Mouse (Mus musculus) cerebellum, postnatal 14 days (tissue): ENCODE measurements around the gene Dlx3.

Experiments used
- DNase-seq, 2 experiments: peaks; one replicate each; pipeline ENCODE4 v3.0.0; 2021; ENCODE audit warnings: mixed read lengths in 2 of 2

Dlx3 gene

GRCm38 (mm10) chr11:95119990-95120632 is at the start of gene Dlx3:
Gene Dlx3 (plus strand): TSS chr11:95120119.
- peak in 1 of 2 experiments; percentile 46 for DNase-seq

DNA sequence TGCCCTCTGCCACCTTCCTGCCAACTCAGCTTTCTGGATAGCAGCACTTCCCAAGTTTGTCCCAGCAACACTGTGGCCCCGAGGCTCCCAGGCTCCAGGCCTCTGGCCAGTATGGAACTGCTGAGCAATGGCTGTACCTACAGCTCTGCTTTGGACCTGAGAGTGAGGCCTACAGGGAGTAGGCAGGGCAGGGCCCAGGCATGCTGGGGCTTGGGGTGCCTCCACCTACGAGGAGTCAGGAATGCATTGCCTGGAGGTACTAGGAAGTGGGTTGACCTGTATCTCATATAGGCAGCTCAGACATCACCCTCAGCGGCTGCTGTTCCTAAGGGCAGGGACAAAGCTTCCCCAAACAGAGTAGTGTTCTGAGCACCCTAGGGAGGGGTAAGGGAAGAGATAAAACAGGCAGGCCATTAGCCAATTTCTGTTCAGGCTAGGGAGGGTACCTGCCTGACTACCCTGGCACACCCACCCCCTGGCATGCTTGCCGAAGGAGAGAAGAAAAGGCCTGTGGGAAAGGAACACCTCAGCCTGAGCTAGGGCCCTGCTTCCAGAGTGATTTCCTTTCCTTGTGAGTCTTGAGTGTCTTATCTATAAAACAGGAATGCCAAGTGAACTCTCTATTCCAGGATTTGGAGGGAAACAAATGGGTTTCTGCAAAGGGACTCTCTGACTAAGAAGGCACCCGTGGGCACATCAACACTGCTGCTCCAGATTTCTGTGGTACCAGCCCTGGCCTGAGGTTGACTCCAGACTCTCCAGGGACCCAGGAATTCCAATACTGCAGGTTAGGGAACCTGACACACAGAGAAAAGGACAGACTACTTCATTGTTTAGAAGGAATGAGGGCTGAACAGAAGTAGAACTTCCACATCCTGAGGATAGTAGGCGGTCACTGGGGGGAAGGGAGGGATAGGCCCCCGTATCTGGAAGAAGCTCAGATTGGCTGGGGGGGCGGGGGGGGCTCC is 49.5 kb upstream of the Dlx3 start:
- no peak for DNase-seq

- peak; percentile 47 to 54 for DNase-seq
Measured at GRCm38 (mm10) chr11:95071266-95071665, 48.7 kb upstream of the Dlx3 start.

- DNase-seq = no peak
Measured at GRCm38 (mm10) chr11:95072136-95072535, 47.8 kb upstream of the Dlx3 start.

- DNase-seq = peak; percentile 66 to 69
Measured at GRCm38 (mm10) chr11:95072804-95073203, 47.1 kb upstream of the Dlx3 start.

DNA sequence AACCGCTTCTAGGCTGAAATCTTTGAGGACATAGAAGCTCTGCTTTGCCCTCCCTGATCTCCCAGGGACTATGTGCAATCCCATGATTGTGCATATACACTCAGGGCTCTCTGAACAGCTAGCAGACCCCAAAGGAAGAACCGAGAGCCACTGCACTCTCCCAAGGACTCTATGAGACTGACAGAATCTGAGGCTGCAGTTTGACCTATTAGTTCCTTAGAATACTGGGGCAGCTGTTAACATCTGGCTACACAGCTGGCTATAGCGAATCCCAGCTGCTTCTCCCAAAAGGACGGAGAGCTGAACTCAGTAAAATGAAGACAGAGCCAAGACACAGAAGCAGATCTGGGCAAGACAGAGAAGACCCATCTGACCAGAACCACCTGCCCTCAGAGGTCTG is 46.1 kb upstream of the Dlx3 start:
- no peak for DNase-seq

DNA sequence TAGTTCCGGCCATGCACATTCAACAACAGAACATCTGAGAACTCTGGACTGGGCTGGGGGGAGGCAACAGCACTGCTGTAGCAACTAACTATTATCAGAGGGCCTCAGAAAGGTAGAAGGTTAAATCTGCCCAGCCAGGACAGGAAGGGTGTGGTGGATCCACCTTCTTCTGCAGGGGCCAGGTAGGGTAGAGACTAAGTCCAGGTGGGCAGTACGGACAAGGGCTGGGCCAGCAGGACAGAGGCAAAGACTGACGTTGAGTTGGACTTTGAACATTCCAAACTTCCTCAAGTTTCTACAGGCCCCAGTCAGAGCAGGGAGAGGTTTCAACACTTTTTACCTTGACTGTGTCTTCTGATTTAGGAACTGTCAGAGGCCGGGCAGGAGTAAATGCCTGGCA is 45.2 kb upstream of the Dlx3 start:
- DNase-seq = no peak

- DNase-seq = no peak
Measured at GRCm38 (mm10) chr11:95075197-95076040, 44.5 kb upstream of the Dlx3 start.

GRCm38 (mm10) chr11:95076041-95076535 is 43.8 kb upstream of the Dlx3 start:
- DNase-seq = peak; percentile 84 to 87

DNA sequence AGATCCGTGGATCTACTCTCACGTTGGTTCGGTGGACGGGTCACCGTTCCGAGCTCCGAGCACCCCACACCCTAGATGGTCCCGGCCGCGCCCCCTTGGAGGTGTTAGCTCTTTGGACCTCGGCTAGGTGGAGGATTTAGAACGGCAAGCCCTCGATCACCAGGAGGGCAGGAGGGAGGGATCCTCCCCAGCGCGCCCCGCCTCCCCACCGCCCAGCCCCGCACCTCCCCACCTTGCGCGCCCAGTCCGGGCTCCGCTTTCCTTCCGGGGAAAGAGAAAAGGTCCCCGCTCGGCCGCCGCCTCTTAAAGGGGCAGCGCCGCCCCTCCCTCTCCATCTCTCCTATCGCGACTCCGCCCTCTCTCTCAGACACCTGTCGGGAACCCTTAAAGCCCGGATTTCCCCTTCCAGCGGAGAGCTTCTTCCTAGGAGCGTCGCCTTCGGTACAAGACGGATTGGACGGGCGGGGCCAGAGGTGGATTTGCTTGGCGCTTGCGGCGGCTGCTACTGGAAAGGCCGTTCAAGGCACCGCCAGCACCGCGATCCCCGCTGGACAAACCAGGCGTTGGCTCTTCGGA is 43.3 kb upstream of the Dlx3 start, which contains the start of gene Itga3:
TSS of gene Itga3 (minus strand) at position 266 of the 576 bp plus-strand sequence.
- DNase-seq = peak; percentile 78 to 83

DNA sequence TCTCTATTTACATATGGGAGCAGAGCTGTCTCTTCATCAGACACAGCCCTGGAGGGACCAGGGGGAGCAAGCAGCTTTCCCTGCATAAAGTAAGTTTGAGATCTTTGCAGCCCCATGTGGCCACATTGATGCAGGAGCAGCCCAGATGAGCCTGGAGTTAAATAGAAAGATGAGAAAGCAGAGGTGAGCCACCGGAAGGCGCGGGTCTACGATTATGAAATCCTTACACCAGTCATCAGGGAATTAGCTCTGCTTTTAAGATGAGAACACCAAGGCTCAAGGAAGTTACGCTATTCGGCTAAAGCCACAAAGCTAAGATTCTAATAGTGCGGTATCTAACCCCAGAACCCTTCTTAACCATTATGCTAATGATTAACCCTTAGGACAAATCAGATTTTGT is 42.0 kb upstream of the Dlx3 start:
- DNase-seq = no peak

GRCm38 (mm10) chr11:95079256-95079875 is 40.6 kb upstream of the Dlx3 start:
- DNase-seq = peak in 1 of 2 experiments; percentile 55

DNA sequence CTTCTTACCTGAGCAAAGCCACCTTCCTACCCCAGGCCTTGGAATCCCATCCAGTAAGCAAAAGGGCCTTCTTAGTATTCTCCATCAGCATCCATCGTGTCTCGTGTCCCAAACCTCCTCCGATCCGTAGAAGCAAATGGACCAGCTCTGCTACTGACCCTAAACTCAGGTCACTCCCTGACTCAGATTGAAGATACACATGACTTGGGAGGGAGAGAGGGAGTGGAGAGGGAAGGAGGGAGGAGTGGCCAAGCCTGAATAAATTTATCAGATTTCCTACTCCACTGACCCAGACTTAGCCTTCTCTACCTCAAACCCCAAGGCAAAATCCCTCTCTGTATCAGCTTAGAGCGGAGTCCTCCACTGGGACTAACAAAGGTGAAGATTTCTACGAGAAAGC is 39.1 kb upstream of the Dlx3 start:
- DNase-seq = no peak

DNA sequence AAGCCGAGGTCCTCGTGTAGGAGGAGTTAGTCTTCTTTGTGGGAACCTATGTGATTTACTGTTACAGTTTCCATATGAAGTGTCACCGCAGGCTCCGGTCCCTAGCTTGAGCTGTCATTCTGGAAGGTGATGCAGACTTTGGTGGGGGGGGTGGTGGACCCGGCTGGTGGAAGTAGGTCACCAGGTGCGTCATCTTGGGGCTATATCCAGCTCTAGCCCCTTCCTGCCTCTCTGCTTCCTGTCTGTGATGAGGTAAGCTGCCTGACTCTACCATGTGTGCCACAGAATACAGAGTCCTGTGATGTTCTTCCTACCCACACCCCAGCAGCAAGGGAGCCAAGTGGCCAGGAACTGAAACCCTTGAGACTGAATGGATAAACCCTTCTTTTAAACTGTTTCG is 37.0 kb upstream of the Dlx3 start:
- no peak for DNase-seq

DNA sequence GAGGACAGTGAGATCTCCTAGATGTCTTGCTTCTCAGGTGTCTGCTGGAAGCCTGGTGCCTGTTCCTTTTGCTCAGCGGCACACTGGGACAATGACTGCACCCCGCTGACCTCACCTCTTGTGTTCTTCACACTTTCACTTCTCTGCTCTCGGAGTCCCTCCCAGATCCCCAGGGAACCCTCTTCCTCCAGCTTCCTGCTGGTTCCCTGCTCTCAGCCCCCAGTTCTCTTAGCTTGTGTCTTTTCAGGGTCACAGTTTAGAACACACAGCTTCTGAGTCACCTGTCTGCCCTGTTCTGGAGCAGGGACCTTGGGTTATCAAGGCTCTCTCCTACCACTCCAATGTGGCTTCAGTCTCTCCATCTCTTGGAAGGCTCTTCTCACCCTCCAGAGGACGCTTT is 35.7 kb upstream of the Dlx3 start:
- DNase-seq = no peak

DNA sequence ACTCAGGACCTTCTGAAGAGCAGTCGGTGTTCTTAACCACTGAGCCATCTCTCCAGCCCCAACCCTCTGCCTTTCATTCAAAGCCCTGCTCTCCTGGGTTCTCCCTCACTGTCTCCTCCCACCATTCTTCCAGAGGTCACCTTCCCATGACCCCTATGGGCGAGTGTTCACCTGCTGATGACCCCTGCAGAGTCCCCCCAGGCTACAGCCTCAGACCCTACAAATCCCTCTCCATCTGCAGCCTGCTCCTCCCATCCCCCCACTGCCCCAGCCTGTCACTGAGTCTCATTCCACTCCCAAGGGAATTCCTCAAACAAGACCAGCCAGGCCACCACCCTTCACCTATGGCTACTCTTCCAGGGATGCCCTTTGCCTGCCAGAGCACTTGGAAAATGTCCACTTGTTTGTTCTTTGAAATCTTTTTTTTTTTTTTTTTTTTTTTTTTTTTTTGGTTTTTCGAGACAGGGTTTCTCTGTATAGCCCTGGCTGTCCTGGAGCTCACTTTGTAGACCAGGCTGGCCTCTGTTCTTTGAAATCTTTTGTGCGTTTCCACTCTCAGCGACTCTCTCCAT is 35.0 kb upstream of the Dlx3 start:
- DNase-seq = peak in 1 of 2 experiments; percentile 39

DNA sequence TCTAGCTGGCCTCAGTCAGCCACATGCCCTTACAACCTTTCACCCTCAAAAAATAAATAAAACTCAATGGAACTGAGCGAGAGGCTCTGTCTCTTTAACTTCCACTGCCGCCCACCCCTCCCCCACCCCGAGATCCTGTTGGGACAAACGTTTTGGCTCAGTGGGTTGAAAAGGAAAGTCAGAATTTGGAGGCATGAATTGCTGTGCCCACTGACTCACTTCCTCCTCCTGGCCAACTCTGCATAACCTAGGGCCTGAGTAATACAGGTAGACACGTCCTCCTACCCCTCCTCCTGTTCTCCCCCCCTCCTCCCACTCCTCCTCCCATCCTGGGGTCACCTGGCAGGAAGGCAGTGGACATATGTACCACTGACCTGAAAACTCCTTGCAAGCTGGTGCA is 34.2 kb upstream of the Dlx3 start:
- DNase-seq = no peak

DNA sequence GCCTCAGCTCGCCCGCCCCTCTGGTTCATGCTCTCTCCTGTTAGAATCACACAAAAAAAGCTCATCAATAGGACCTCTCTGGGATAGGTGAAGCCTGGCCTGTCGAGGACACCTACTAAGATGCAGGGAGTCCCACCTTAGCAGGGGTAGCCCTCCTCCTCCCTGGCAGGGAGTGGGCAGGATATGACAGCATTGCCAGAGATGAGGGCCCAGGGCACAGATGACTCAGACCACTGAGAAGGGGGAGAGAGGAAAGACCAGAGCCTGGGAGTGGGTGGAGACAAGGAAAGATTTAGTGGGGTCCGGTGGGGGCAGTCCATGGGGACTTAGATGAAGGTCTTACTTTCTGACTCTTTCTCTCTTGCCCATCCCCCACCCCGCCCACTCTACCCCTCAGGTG is 33.7 kb upstream of the Dlx3 start:
- no peak for DNase-seq

DNA sequence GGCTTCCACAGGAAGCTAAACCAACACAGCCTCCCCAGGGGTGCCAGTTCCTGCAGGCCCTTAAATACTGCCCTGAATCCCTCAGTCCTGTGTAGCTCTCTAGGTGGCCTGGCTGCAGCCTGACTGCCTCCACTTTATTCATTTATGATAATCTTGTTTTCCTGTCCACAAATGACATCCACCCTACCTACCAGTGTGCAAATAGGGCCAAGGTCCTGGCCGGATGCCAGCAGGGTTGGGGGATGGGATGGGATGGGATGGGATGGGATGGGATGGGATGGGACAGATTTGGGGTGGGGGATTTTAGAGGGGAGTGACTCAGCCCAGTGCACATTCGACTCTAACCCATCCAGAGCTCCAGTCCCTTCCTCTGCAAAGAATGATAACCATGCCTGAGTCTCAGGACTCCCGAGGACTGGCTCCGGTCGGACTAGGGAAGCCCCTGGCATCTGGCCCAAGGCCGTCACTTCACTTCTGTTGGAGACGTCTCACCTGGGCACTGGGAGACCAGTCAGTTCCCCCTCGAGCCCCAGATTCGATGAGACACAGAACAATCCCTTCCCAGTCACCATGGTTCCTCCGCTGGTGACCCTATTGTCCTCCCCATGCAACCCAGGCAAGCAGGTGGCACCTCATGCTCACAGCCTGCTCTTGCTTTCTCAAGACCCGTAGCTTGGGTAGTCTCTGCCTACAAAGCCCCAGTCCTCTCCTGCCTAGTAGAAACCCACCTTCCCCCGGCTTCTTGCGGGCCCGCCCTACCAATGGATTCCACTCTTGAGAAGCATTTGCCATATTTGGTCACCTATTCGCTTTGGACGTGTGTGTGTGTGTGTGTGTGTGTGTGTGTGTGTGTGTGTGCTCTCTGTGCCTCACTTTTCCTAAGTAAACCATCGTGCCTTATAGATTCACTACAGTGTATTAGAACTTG is 32.4 kb upstream of the Dlx3 start:
- peak in 1 of 2 experiments; percentile 59 for DNase-seq

DNA sequence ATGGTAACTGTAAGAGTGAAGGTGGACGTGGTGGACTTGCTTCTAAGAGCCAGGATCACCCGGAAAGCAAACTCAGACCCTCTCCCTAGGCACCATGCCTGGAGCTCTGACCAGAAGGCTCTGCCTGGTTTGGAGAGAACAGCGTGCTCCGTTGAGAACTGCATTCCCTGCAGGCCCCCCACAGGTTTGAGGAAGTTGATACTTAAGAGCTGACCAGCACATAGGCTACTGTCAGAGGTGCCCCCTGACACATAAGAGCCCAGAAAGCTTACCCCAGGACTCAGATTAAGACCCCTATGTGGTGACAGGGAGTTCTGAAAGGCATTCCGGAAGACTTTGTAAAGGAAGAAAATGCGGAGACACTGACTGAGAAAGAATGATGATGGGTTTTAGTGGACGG is 31.6 kb upstream of the Dlx3 start:
- DNase-seq = no peak
